Mouse (Mus musculus): ENCODE measurements at regions not wholly inside any gene's neighbourhood (a gene's known extent, or its start where the extent isn't known, plus 50 kb on each side); places are given as distances from the start of the nearest gene placed in this dataset.

GRCm38 (mm10) chr12:107322861-107323260 lies 165.6 kb upstream of the 3110018I06Rik start:
- no peak for DNase-seq

GRCm38 (mm10) chr12:107326101-107326500 lies 162.3 kb upstream of the 3110018I06Rik start:
- DNase-seq, result no peak

GRCm38 (mm10) chr12:107327107-107327770 lies 161.2 kb upstream of the 3110018I06Rik start:
- DNase-seq, result no peak

- no peak for DNase-seq
Observed at GRCm38 (mm10) chr12:107328986-107329385, 159.4 kb upstream of the 3110018I06Rik start.

GRCm38 (mm10) chr12:107334366-107334765 lies 154.1 kb upstream of the 3110018I06Rik start:
- DNase-seq, result no peak

- peak; percentile 16 to 52 for DNase-seq
Observed at GRCm38 (mm10) chr12:107335106-107335505, 153.3 kb upstream of the 3110018I06Rik start.

- DNase-seq, result no peak
Observed at GRCm38 (mm10) chr12:107338758-107339157, 149.7 kb upstream of the 3110018I06Rik start.

GRCm38 (mm10) chr12:107356211-107356610 lies 132.2 kb upstream of the 3110018I06Rik start:
- DNase-seq, result no peak

- DNase-seq, result no peak
Observed at GRCm38 (mm10) chr12:107356974-107357373, 131.5 kb upstream of the 3110018I06Rik start.

GRCm38 (mm10) chr12:107360511-107360910 lies 127.9 kb upstream of the 3110018I06Rik start:
- no peak for DNase-seq

- no peak for DNase-seq
Observed at GRCm38 (mm10) chr12:107361606-107362005, 126.8 kb upstream of the 3110018I06Rik start.

GRCm38 (mm10) chr12:107362120-107362519 lies 126.3 kb upstream of the 3110018I06Rik start:
- no peak for DNase-seq

- peak in 1 of 2 experiments; percentile 14 for DNase-seq
Observed at GRCm38 (mm10) chr12:107372254-107372653, 116.2 kb upstream of the 3110018I06Rik start.

GRCm38 (mm10) chr12:107392050-107392795 lies 96.2 kb upstream of the 3110018I06Rik start:
- DNase-seq, result no peak

- DNase-seq, result no peak
Observed at GRCm38 (mm10) chr12:107394467-107394866, 94.0 kb upstream of the 3110018I06Rik start.

GRCm38 (mm10) chr12:107404821-107405220 lies 83.6 kb upstream of the 3110018I06Rik start:
- no peak for DNase-seq

GRCm38 (mm10) chr12:107423923-107424322 lies 64.5 kb upstream of the 3110018I06Rik start:
- DNase-seq, result no peak

GRCm38 (mm10) chr12:107438506-107438905 lies 49.9 kb upstream of the 3110018I06Rik start:
- DNase-seq, result peak; percentile 11 to 44

Data from cerebellum, postnatal 25 days (tissue).